Mouse (Mus musculus) layer of hippocampus, postnatal 10 days (tissue): ENCODE measurements around the gene Elovl1. TPM values are rescaled to one million over a fixed set of nuclear protein-coding genes. Genes with fewer than 3 reads are reported as not detected.
A peak's percentile ranks its signal among the peaks of the same experiment; 100 is the strongest.

Experiments used
- DNase-seq, 2 experiments: peaks; one replicate each; pipeline ENCODE4 v3.0.0; 2021; ENCODE audit warnings: low spot score in 2 of 2
- total RNA-seq, 2 experiments: library from RNA; stranded (reverse); gene quantifications; 2 replicates each; pipeline ENCODE4 v1.2.3; 2021

Elovl1 gene
- total RNA-seq, 2 experiments from 2014 or later: 16.4 to 17.7 TPM

DNA sequence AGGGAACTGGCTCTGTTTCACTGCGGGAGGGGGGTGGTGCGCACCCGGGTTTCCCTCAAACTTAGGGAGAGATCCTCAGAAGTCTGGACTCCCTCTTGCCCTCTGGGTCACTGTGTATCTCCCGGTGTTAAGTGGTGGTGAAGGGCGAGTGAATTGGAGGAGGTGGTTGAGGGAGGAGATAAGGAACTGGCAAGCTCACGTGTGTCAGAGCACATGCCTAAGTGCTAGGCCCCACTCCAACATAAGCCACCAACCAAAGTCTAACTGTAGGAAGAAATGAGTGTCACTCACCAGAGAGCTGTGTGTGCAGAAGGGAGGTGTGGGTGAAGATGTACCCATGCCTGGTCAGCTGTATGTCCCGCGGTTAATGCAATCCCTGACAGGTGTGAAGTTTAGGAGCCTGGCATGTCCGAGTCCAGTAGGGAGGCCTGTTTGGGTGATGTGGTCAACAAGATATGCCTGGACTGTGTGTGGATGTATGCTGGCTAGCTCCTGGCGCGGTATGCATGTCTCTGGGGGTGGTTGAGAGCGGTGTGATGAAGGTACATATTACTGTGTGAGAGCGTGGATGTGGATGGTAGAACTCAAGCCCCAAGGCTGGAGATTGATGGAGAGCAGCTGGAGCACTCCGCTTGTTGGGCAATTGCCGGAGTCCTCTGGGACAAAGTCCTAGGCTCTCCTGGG lies 780 bp downstream of the Elovl1 start:
- no peak for DNase-seq

DNA sequence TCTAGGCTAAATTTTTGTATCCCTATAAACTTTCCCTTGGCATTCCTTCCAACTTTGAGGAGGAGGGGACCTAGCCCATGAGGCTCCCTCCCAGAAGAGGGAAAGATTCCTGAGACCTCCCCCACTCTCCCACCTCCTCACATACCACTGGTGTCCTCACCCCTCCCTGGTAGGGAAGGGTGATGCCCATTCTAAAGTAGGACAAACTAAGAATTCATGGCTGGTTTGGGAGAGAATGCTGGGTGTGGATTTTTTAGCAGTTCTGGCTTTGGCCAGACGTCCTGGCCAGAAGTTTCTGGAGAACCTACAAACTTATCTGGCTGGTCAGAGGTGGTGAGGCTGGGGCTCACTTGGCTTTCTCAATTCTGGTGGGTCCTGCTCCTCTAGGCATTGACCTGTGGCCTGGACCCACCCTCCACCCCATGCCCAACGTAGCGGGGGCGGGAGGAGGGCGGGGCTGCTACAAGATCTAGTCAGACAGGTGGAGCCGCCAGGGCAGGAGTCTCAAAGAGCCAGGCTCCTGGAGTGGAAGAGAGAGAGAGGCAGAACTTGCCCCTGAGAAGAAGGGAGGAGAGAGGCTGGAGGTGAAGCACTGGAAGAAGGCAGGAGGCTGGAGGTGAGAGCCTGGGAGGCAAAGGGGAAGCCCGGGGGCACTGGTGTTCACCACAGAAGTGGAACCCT lies 1.5 kb downstream of the Elovl1 start:
- DNase-seq: no peak

- no peak for DNase-seq
Observed at GRCm38 (mm10) chr4:118432332-118432731, 4.4 kb downstream of the Elovl1 start.

- peak; percentile 90 to 91 for DNase-seq
Observed at GRCm38 (mm10) chr4:118436820-118437603, 9.1 kb downstream of the Elovl1 start, which contains the start of gene Cdc20. TSS of gene Cdc20 (minus strand) at chr4:118437352.

- peak; percentile 33 to 36 for DNase-seq
Observed at GRCm38 (mm10) chr4:118437829-118438253, 9.9 kb downstream of the Elovl1 start.

DNA sequence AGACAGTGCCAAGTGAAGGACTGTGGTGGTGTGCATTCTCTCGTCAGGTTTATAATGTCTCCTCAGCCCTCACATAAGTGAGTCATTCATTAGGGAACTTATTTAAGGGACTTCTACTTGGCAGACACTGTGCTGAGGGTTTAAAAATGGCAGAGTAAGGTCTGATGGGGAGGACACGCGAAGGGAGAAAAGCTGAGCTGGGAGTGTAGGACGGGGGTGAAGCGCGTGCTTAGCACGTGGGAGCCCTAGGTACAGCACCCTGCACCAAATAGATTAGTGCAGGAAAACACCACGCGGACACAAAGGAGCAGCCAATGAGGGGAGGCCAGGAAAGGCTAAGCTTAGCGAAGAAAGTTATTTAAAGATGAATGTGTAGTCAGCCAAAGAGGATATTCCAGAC lies 17.2 kb downstream of the Elovl1 start:
- no peak for DNase-seq

GRCm38 (mm10) chr4:118445781-118446414 lies 18.0 kb downstream of the Elovl1 start:
- DNase-seq: peak; percentile 17 to 26

DNA sequence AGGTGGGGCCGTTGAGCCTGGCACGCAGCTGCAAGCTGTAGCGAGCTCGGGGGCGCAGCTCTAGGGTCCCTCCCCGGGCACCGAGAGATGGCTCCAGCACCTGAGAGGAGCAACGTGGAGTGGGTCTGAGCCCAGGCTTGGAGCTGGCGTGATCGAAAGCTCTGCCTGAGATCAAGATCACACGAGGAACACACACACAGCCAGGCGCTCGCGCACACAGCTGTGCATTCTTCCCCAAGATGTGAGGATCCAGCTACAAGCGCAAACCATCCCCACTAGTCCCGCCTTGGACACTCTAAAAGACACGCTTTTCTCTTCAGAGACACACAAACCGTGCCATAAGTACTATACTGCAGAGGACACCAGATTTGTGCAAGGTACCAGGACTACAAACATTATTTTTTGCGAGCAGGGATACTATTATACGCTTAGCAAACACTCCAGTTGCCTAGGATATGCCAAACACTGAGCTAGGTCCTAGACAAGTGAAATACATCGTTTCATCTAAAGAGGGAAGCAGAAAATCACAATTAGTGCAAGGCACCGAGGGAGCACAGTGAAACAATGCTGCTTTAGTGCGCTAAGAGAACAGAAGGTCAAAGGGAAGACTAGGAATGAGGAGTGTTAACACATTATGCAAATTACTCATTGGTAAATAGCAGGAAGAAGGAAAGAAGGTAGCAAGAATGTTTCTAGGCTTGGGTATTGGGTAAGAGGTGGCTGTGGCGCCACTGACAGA lies 18.7 kb downstream of the Elovl1 start:
- no peak for DNase-seq

DNA sequence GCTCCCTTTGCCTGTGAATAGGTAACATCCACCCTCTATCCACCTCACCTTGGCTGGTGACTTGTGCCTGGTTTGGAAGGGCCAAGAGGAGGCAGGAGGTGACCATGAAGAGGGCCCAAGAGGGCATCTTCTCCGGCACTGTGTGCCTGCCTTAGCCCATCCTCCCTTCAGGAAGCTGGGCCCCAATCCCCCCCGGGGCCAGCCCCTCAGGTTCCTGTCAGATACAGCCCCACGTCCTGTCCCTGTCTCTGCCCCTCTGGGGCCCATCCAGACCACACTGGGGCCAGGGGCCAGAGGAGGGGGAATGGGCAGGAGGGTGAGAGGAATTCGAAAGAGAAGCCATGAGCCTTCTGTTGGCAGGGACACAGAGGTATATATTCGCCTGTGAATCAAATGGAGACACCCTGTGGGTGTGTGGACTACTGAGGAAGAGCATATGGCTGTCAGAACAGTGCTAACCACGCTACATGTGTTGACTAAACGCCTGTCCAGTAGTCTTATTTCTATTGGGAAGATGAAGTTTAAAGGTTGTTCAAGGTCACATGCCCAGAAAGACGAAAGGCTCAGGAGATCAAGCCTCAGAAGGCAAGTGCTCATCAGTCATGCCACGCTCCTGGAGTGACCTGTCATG lies 29.6 kb downstream of the Elovl1 start, which contains the start of gene Mpl:
Gene Mpl, minus strand, starts transcription at position 169 of the 631 bp plus-strand sequence.
- no peak for DNase-seq

GRCm38 (mm10) chr4:118464956-118465355 lies 37.1 kb downstream of the Elovl1 start:
- no peak for DNase-seq

GRCm38 (mm10) chr4:118465697-118466163 lies 37.8 kb downstream of the Elovl1 start:
- no peak for DNase-seq

DNA sequence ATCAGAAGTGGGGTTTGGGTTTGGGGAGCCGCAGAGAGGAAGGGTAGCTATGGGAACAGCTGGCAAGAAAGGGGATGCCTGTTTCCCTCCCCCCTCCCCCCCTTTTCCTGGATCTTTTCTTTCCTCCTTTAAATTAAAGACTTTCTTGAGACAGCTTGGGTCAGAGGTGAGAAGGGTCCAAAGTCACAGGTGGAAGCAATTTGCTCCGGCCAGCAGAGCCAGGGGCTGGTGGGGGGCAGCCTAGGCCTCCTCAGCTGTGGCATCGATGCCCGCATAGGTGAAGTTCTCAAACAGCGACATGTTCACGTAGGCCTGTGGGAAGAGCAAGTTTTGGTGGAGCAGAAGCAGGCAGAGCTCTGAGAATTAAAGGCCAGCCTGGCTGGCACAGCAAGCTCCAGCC lies 43.4 kb downstream of the Elovl1 start:
- no peak for DNase-seq

DNA sequence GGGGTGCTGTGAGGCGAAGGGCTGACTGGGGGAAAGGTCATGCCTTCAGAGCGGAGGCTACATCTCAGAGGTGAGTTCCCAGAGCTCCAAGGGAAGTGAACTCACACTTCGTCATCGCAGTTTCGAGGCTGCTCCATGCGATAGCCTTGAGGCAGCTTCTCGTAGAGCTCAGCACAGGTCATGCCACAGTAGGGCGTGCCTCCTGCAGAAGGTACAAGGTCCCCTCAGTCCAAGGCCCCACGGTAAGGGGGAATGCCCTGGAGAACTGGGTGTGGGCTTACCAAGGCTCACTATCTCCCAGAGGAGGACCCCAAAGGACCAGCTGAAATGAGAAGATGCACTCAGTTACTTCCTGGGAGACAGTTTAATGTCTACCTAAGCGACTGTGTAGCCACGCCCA lies 44.8 kb downstream of the Elovl1 start:
- DNase-seq: no peak

GRCm38 (mm10) chr4:118476773-118477530 lies 49.1 kb downstream of the Elovl1 start:
- no peak for DNase-seq

Other genes starting within 250 kb of the Elovl1 start
- 10 to 100 TPM; 56.5 to 66.7 TPM for gene Kdm4a, start 248.1 kb upstream of the Elovl1 start, total RNA-seq
- gene Ptprf, start 136.7 kb upstream of the Elovl1 start, total RNA-seq: 100 to 1,000 TPM; 140 to 142 TPM
- gene Szt2, start 18.8 kb upstream of the Elovl1 start, total RNA-seq: 10 to 100 TPM; 33.5 to 42.2 TPM
- 10 to 100 TPM; 75.8 to 80.1 TPM for gene Med8, start 18.8 kb upstream of the Elovl1 start, total RNA-seq
- 1 to 10 TPM; 5.0 to 6.3 TPM for gene Cdc20, start 9.3 kb downstream of the Elovl1 start, total RNA-seq
- gene Mpl, start 29.4 kb downstream of the Elovl1 start, total RNA-seq: under 1 TPM in 1 of 2 experiments, not detected in 1; 0.16 TPM
- gene Tie1, start 62.0 kb downstream of the Elovl1 start, total RNA-seq: 10 to 100 TPM; 15.3 to 16.2 TPM
- gene 2610528J11Rik, start 98.9 kb downstream of the Elovl1 start, total RNA-seq: not detected
- 1 to 10 TPM in 1 of 2 experiments, under 1 TPM in 1; 0.58 to 1.2 TPM for gene Tmem125, start 116.0 kb downstream of the Elovl1 start, total RNA-seq
- gene Cfap57, start 192.7 kb downstream of the Elovl1 start, total RNA-seq: 1 to 10 TPM in 1 of 2 experiments, under 1 TPM in 1; 0.80 to 1.0 TPM
- 10 to 100 TPM; 61.3 to 62.9 TPM for gene Ebna1bp2, start 192.7 kb downstream of the Elovl1 start, total RNA-seq
- not detected for gene Olfr62, start 230.9 kb downstream of the Elovl1 start, total RNA-seq